Mouse (Mus musculus) cortical plate, adult 2 months (tissue): ENCODE measurements around the gene Pcbp3.

Source experiments
- CTCF ChIP-seq: fragments of 200-500 bp; IDR thresholded peaks from 2 replicates; pipeline ENCODE4 v1.5.1; 2011; ENCODE audit warnings: mild to moderate bottlenecking, control low read depth, low read length; ENCODE audit not compliant: insufficient read depth; ENCODE audit errors: extremely low read depth
- POLR2A ChIP-seq: fragments of 200-500 bp; IDR thresholded peaks from 2 replicates; pipeline ENCODE4 v1.6.1; 2011; ENCODE audit warnings: mild to moderate bottlenecking, low read length, control low read depth; ENCODE audit not compliant: insufficient read depth; ENCODE audit errors: extremely low read depth

DNA sequence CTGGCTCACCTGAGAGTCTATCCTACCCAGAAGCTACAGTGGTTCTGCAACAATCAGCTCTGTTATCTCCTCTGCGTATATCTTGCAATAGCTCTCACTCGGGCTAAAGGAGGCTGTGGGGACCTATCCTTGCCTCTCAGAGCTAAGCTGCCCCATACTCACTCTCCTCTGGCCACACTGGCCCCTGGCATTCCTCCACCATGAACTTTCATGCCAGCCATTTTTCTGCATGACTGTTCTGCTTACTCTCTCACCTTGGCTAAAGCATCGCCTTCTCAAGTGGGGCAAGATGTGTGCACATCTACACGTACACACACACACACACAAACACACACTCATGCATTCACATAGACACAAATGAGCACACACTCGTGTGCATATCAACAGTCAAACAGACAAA, 115.2 kb downstream of the Pcbp3 start:
- TF ChIP-seq POLR2A (no peak), CTCF (no peak)
